Mouse (Mus musculus) CD8-positive naive resting alpha-beta T cell, adult 2 months (primary cell): ENCODE measurements around the gene 4930426L09Rik.

Source experiments
- DNase-seq, 2 experiments: peaks; one replicate each; pipeline ENCODE4 v3.0.0; 2022; ENCODE audit warnings: low read depth in 2 of 2, low spot score in 2 of 2

Gene 4930426L09Rik

DNA sequence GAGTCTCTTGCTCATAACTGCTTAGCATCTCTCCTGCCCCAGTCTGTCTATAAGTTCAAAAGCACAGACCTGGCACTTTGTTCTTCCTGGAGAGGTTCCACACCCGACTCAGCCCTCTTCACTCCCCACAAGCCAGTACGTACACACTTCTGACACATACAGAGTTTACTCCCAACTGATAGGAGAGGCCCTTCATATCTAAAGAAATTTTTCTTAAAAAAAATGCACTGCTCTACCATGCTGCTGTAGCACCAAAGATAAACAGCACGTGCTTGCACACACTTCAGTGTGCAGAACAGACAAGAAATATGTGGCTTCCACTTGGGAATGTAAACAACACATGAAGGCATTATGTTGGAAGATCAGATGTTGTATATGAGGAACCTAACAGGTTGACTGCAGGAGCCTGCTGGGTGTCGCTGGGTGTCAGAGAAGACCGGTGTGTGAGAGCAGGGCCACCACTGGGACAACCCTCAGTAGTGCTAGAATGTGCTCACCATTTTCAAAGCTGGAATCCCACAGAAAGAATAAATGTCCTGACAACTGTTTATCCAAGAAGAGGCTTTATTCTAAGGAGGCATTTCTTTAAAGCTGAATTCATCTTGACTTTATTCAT, 29.0 kb upstream of the 4930426L09Rik start:
- DNase-seq = peak in 1 of 2 experiments; percentile 28

DNA sequence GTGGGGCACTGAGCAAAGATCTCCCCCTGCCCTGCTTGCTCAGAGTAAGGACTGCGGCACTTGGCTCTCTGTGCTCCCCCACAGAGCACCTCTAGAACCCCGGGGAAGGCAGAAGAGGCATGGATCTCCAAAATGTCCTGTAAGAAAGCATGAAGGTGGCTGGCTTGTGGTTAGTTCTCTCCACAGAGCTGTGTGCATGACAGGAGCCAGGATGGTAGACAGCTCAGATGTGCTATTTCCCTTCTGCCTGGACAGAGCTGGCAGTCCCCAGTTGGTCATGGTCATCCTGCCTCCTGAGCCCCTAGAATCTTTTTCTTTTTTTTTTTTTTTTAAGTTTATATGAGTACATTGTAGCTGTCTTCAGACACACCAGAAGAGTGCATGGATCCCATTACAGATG, 27.7 kb upstream of the 4930426L09Rik start:
- DNase-seq = no peak

- DNase-seq = no peak
These were observed 26.6 kb upstream of the 4930426L09Rik start for GRCm38 (mm10) chr2:18971564-18971963.

DNA sequence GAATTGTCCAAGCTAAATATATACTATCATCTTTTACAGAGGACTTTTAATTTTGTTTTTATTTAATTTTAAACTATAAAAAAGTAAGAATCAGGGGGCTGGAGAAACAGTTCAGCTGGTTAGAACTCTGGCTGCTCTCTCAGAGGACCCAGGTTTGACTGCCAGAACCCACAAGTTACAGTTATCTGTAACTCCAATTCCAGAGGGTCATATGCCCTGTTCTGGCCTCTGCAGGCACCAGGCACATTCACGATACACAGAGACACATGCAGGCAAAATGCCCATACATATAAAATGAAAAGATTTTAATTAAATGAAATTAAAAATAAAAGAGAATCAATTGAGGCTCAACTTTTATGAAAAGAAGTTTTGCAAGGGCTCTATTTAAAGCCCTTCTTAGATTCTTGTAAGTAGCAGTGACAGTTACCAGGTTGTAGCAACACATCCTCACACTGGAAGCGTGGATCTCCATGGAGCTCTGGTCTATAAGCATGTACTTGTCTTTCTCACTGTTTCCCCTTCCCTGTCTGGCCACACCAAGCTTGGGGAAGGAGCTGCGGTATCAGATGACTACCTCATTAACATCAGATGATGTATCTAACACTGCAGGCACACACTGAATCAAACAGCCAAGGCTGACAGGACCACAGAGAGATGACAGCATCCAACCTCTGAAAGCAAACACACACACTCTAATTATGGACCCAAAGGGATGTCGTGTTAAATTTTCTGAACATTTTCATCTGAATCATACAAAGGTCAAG, 23.1 kb upstream of the 4930426L09Rik start:
- DNase-seq = no peak

DNA sequence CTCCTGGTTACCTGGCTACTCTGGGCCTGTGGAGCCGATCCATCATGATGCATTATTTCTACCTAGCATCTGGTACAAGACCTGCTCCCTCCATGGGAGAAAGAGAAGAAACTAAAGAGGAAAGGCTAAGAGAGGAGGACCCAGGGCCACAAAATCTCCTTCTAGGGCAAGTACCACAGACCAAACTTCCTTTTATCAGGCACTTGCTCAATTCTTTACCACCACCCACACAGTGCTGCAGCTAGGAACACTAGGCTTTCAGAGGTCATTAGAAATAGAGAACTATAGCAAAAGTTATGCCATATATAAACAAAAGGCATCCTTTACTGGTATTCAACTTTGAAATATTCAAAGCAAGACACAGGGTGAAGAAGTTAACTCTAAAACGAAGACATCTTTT, 22.0 kb upstream of the 4930426L09Rik start:
- DNase-seq = no peak

GRCm38 (mm10) chr2:18977201-18977805, 20.8 kb upstream of the 4930426L09Rik start:
- DNase-seq = no peak

- no peak for DNase-seq
These were observed 19.1 kb upstream of the 4930426L09Rik start for GRCm38 (mm10) chr2:18979046-18979445.

DNA sequence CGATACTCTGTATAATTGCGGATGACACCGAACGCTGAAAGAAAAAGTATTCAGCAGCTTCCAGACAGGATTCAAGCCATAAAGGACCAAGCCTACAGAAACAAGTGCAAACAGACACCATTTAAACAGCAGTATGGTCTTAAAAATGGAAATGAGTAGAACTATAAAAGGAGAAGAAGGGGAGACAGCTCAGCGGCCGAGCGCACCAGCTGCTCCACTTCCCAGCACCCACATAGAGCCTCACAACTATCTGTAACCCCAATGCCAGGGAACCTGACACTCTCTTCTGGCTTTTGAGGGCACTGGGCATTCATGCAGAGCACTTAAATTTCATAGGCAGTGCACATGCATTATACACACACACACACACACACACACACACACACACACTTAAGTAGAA, 18.5 kb upstream of the 4930426L09Rik start:
- DNase-seq = no peak

GRCm38 (mm10) chr2:18982581-18982980, 15.6 kb upstream of the 4930426L09Rik start:
- peak; percentile 32 to 48 for DNase-seq

DNA sequence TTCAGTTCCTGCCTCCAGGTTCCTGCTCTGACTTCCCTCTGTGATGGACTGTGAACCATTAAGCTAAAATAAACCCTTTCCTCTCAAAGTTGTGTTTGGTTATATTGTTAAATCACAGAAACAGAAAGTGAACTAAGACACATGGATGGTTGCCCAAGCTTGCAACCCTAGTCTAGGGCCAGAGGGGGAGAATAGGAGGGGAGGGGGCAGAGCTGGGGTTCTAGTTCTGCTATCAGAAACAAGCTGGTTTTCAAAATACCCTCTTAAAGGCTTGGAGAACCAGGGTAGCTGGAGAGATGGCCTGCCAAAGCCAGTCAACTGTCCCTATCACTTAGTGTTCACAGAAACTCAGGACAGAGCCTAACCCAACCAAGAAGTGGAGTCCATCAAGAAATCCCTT, 14.6 kb upstream of the 4930426L09Rik start:
- no peak for DNase-seq

DNA sequence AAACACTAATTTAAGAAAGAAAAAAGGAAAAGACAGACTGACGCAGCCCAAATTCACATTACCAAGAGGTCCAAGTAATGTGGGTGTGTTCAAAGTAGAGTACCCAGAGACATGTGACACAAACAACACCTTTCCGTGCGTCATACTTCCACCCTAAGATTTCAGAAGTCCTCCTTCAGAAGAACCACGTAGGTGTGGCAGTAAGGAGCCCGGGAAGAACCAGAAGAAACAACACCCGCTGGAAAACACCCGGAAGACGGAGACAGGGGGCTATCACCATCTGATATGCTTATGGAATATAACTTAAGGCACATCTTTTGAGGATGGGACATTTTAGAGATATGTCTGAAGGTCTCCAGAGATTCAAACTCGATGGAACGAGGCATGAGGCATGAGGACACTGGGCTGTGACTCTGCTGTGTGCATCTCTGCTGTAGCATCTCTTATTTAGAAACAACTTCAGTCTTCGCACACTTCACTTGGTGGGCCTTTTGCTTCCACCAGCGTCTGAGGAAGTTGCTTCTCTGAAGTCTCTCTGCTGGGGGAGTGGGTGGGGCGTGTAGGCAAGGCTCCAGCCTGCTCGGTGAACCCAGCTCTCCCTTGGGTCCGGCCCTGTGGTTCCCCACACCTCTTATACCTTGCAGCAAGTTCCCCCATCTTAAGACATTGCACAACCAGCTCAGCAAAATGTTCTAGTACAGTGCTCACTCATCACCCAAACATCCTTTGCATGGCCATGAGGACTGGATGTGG, 13.9 kb upstream of the 4930426L09Rik start:
- peak; percentile 66 to 70 for DNase-seq

- no peak for DNase-seq
These were observed 12.6 kb upstream of the 4930426L09Rik start for GRCm38 (mm10) chr2:18985506-18985905.

GRCm38 (mm10) chr2:18988885-18989284, 9.3 kb upstream of the 4930426L09Rik start:
- peak; percentile 34 to 51 for DNase-seq

- no peak for DNase-seq
These were observed 5.3 kb upstream of the 4930426L09Rik start for GRCm38 (mm10) chr2:18992512-18993510.

DNA sequence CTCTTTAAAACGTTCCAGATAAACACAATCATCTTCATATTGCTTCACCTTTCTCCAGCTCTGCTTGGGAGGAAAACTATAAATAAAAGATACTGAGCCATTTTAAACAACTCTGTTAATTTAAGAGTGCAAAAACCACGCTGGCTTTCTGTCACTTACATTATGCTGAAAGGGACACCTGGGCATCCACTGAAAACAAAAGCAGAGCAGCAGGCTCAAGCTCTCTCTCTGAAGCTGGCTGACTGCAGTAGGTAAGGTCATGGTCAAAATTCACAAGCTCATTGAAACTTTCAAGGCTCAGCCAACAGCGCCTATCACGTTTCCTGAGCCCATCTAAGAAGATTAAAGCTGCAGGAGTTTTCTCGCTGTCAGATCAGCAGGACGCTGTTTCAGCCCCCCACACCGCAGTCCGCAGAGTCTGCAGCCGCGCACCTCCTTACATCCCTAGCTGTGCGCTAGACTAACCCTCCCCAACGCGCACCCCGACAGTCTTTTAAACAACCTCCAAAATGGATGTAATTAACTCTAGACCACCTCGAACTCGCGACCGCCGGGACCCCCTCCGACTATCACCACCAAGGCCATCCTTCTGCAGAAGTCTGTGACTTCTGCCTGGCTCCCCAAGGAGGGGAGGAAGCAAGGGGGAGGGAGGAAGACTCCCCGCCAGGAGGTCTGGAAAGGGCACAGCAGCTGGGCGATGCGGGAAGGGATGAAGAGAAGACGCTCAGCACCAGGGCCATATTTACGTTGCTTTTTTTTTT, 1.5 kb upstream of the 4930426L09Rik start:
- peak in 1 of 2 experiments; percentile 25 for DNase-seq

DNA sequence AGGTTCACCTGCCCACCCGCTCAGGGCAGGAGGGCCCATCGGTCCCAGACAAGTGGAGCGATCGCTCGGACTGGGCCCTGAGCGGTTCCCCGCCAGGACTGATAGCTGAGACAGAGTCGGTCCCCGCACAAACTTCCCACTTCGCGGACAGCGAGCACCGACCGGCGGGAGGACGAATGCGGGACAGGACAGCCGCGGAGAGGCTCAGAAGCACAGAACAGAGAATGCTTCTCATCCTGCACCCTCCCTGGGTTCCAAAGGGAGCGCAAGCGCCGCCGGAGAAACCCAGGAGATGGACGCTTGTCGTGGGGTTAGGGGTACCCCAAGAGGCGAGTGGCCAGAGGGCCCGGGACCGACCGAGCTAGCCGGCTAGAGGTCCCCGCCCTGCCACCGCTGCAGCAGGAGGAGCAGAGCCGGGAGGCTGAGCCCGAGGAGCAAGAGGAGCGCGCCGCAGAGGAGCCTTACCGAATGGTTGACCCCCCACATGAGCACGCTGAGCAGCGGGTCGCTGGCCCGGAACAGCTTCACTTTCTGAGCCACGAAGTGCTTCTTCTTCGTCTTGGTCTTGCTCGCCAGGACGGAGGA, 664 bp upstream of the 4930426L09Rik start:
- peak; percentile 35 to 39 for DNase-seq

GRCm38 (mm10) chr2:18999395-18999794, 1.3 kb downstream of the 4930426L09Rik start:
- DNase-seq = no peak

DNA sequence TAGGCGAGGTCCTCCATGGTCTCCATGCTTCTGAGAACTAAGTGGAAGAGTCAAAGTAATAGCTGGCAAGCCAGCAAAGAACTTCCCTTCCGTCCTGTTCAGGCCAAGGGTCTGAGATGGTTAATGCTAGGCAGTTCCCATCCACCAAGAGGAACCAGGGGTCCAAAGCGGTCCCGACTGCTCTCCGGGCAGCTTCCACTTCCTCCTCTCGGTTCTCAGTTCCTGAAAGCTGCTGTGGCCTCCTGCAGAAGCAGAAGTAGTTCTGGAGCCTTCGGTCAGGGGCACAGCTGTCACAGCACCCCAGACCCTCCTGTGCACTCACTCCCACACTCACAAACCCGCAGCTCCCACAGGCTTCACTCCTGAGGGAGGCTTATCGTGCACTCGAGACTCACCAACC, 6.7 kb downstream of the 4930426L09Rik start:
- no peak for DNase-seq

GRCm38 (mm10) chr2:19006124-19006523, 8.0 kb downstream of the 4930426L09Rik start:
- DNase-seq = no peak
